Mouse (Mus musculus): ENCODE measurements around the gene B4galnt1. TPM values are rescaled to one million over a fixed set of nuclear protein-coding genes. Genes with fewer than 3 reads are reported as not detected.
"Not testable (repeated sequence)": the region's sequence is repeated elsewhere in the genome, so short reads cannot be mapped to it uniquely, and the experiment has no call there.

The B4galnt1 gene
- total and polyA plus RNA-seq, 3 experiments: 1.8 to 9.5 (median 2.0) TPM

- intact Hi-C loops (cut with DNase I): no loop called here
- TF ChIP-seq EP300 (IDR thresholded peaks at IDR 0.05; ENCODE audit: insufficient read depth, low read depth, low read length) (no peak), CTCF (IDR thresholded peaks at IDR 0.05) (no peak), POLR2A (IDR thresholded peaks at IDR 0.05; ENCODE audit: insufficient read depth, low read depth, low read length) (no peak)
- Histone ChIP-seq H3K27ac (no peak overlapping the region), H3K79me2 (replicated peaks; ENCODE audit: control insufficient read depth, insufficient read depth, low read length) (no peaks in the 10 kb centered on the region), H3K4me3 (no peak overlapping the region), H3K36me3 (ENCODE audit: control insufficient read depth, insufficient read depth, low read length) (no peaks in the 10 kb centered on the region), H3K9ac (ENCODE audit: low read depth, low read length) (no peak overlapping the region), H3K4me1 (ENCODE audit: control insufficient read depth, insufficient read depth, low read length) (no peaks in the 10 kb centered on the region), H3K27me3 (ENCODE audit: control insufficient read depth, insufficient read depth, low read length) (no peaks in the 10 kb centered on the region)
- WGBS: 84% methylated on average over 5 of the region's 5 CpGs
- DNase-seq: no peak
Measured at GRCm38 (mm10) chr10:127154652-127155051, 10.4 kb upstream of the B4galnt1 start.

GRCm38 (mm10) chr10:127156089-127156488, 8.9 kb upstream of the B4galnt1 start:
- no peak for DNase-seq
- Histone ChIP-seq H3K4me1 (ENCODE audit: control insufficient read depth, insufficient read depth, low read length) (no peaks in the 10 kb centered on the region), H3K9ac (ENCODE audit: low read depth, low read length) (no peak overlapping the region), H3K79me2 (replicated peaks; ENCODE audit: control insufficient read depth, insufficient read depth, low read length) (no peaks in the 10 kb centered on the region), H3K4me3 (no peak overlapping the region), H3K36me3 (ENCODE audit: control insufficient read depth, insufficient read depth, low read length) (no peaks in the 10 kb centered on the region), H3K27me3 (ENCODE audit: control insufficient read depth, insufficient read depth, low read length) (no peaks in the 10 kb centered on the region), H3K27ac (no peak overlapping the region)
- intact Hi-C loops (cut with DNase I): no loop called here
- 95% methylated on average over 1 of the region's 1 CpGs for WGBS
- no peak for TF ChIP-seq EP300 (IDR thresholded peaks at IDR 0.05; ENCODE audit: insufficient read depth, low read depth, low read length)
- TF ChIP-seq CTCF (IDR thresholded peaks at IDR 0.05): no peak
- TF ChIP-seq POLR2A (IDR thresholded peaks at IDR 0.05; ENCODE audit: insufficient read depth, low read depth, low read length): no peak

- no peak for DNase-seq
- no peak overlapping the region for H3K9ac ChIP-seq (ENCODE audit: low read depth, low read length)
- H3K27ac ChIP-seq: no peak overlapping the region
- intact Hi-C loops (cut with DNase I): no loop called here
- no peaks in the 10 kb centered on the region for H3K36me3 ChIP-seq (ENCODE audit: control insufficient read depth, insufficient read depth, low read length)
- H3K27me3 ChIP-seq (ENCODE audit: control insufficient read depth, insufficient read depth, low read length): no peaks in the 10 kb centered on the region
- no peak overlapping the region for H3K4me3 ChIP-seq
- H3K79me2 ChIP-seq (replicated peaks; ENCODE audit: control insufficient read depth, insufficient read depth, low read length): no peaks in the 10 kb centered on the region
- no peaks in the 10 kb centered on the region for H3K4me1 ChIP-seq (ENCODE audit: control insufficient read depth, insufficient read depth, low read length)
- WGBS: 86% methylated on average over 1 of the region's 1 CpGs
- TF ChIP-seq POLR2A (IDR thresholded peaks at IDR 0.05; ENCODE audit: insufficient read depth, low read depth, low read length): no peak
- TF ChIP-seq CTCF (IDR thresholded peaks at IDR 0.05): no peak
- no peak for TF ChIP-seq EP300 (IDR thresholded peaks at IDR 0.05; ENCODE audit: insufficient read depth, low read depth, low read length)
Measured at GRCm38 (mm10) chr10:127156511-127156910, 8.5 kb upstream of the B4galnt1 start.

- Histone ChIP-seq H3K4me3 (no peak overlapping the region), H3K9ac (ENCODE audit: low read depth, low read length) (no peak overlapping the region), H3K4me1 (ENCODE audit: control insufficient read depth, insufficient read depth, low read length) (no peaks in the 10 kb centered on the region), H3K36me3 (ENCODE audit: control insufficient read depth, insufficient read depth, low read length) (no peaks in the 10 kb centered on the region), H3K27me3 (ENCODE audit: control insufficient read depth, insufficient read depth, low read length) (no peaks in the 10 kb centered on the region), H3K79me2 (replicated peaks; ENCODE audit: control insufficient read depth, insufficient read depth, low read length) (no peaks in the 10 kb centered on the region), H3K27ac (no peak overlapping the region)
- no peak for DNase-seq
- intact Hi-C loops (cut with DNase I): no loop called here
- no peak for TF ChIP-seq CTCF (IDR thresholded peaks at IDR 0.05)
- no peak for TF ChIP-seq POLR2A (IDR thresholded peaks at IDR 0.05; ENCODE audit: insufficient read depth, low read depth, low read length)
- no peak for TF ChIP-seq EP300 (IDR thresholded peaks at IDR 0.05; ENCODE audit: insufficient read depth, low read depth, low read length)
- 62% methylated on average over 3 of the region's 3 CpGs for WGBS
Measured at GRCm38 (mm10) chr10:127158471-127158870, 6.6 kb upstream of the B4galnt1 start.

- Histone ChIP-seq H3K4me1 (ENCODE audit: control insufficient read depth, insufficient read depth, low read length) (peaks cover 3% of the 10 kb centered on the region; the same call in 1 of the 2 replicates), H3K4me3 (no peak overlapping the region), H3K27ac (no peak overlapping the region), H3K27me3 (ENCODE audit: control insufficient read depth, insufficient read depth, low read length) (0 out of 2 replicates have a peak, but pooled peaks cover under 1% of the 10 kb centered on the region), H3K36me3 (ENCODE audit: control insufficient read depth, insufficient read depth, low read length) (no peaks in the 10 kb centered on the region), H3K9ac (ENCODE audit: low read depth, low read length) (no peak overlapping the region), H3K79me2 (replicated peaks; ENCODE audit: control insufficient read depth, insufficient read depth, low read length) (no peaks in the 10 kb centered on the region)
- 69% methylated on average over 9 of the region's 9 CpGs for WGBS
- DNase-seq: no peak
- no peak for TF ChIP-seq POLR2A (IDR thresholded peaks at IDR 0.05; ENCODE audit: insufficient read depth, low read depth, low read length)
- no peak for TF ChIP-seq EP300 (IDR thresholded peaks at IDR 0.05; ENCODE audit: insufficient read depth, low read depth, low read length)
- no peak for TF ChIP-seq CTCF (IDR thresholded peaks at IDR 0.05)
- intact Hi-C loops (cut with DNase I): no loop called here
Measured at GRCm38 (mm10) chr10:127160081-127160480, 4.9 kb upstream of the B4galnt1 start.

- Histone ChIP-seq H3K27me3 (ENCODE audit: control insufficient read depth, insufficient read depth, low read length) (peaks cover 5% of the 10 kb centered on the region; the same call in 1 of the 2 replicates), H3K9ac (ENCODE audit: low read depth, low read length) (no peak overlapping the region), H3K36me3 (ENCODE audit: control insufficient read depth, insufficient read depth, low read length) (no peaks in the 10 kb centered on the region), H3K79me2 (replicated peaks; ENCODE audit: control insufficient read depth, insufficient read depth, low read length) (no peaks in the 10 kb centered on the region), H3K4me3 (no peak overlapping the region), H3K4me1 (ENCODE audit: control insufficient read depth, insufficient read depth, low read length) (peaks cover 3% of the 10 kb centered on the region; the same call in 1 of the 2 replicates), H3K27ac (no peak overlapping the region)
- WGBS: 53% methylated on average over 3 of the region's 3 CpGs
- TF ChIP-seq EP300 (IDR thresholded peaks at IDR 0.05; ENCODE audit: insufficient read depth, low read depth, low read length) (no peak), POLR2A (IDR thresholded peaks at IDR 0.05; ENCODE audit: insufficient read depth, low read depth, low read length) (no peak), CTCF (IDR thresholded peaks at IDR 0.05) (no peak)
- DNase-seq: no peak
- intact Hi-C loops (cut with DNase I): no loop called here
Measured at GRCm38 (mm10) chr10:127160728-127161127, 4.3 kb upstream of the B4galnt1 start.

- intact Hi-C loops (cut with DNase I); H3K9ac ChIP-seq (ENCODE audit: low read depth, low read length); H3K79me2 ChIP-seq (replicated peaks; ENCODE audit: control insufficient read depth, insufficient read depth, low read length); H3K27ac ChIP-seq; H3K27me3 ChIP-seq (ENCODE audit: control insufficient read depth, insufficient read depth, low read length); DNase-seq; H3K4me1 ChIP-seq (ENCODE audit: control insufficient read depth, insufficient read depth, low read length); H3K4me3 ChIP-seq; H3K36me3 ChIP-seq (ENCODE audit: control insufficient read depth, insufficient read depth, low read length): not testable (repeated sequence)
- 50% methylated on average over 7 of the region's 7 CpGs for WGBS
Measured at GRCm38 (mm10) chr10:127162771-127163261, 2.2 kb upstream of the B4galnt1 start.
